Mouse (Mus musculus) thymus, adult 2 months (tissue): ENCODE results near the gene Map3k14.

Source experiments
- CTCF ChIP-seq: fragments of 200-500 bp; IDR thresholded peaks from 2 replicates; pipeline ENCODE4 v1.5.1; 2012; ENCODE audit warnings: mild to moderate bottlenecking, control low read depth, low read length, moderate library complexity, borderline replicate concordance; ENCODE audit not compliant: control insufficient read depth, poor library complexity, insufficient read depth; ENCODE audit errors: extremely low read depth
- POLR2A ChIP-seq: fragments of 200-500 bp; IDR thresholded peaks from 2 replicates; pipeline ENCODE4 v1.6.1; 2012; ENCODE audit warnings: mild to moderate bottlenecking, low read length, control low read depth, moderate library complexity; ENCODE audit not compliant: control insufficient read depth, poor library complexity, insufficient read depth; ENCODE audit errors: extremely low read depth

GRCm38 (mm10) chr11:103206203-103206602 is 61.1 kb downstream of the Map3k14 start:
- TF ChIP-seq POLR2A: no peak
- no peak for TF ChIP-seq CTCF
